Mouse (Mus musculus): ENCODE measurements around the gene Gm31371. TPM values are rescaled to one million over a fixed set of nuclear protein-coding genes. Genes with fewer than 3 reads are reported as not detected.
"Not testable (repeated sequence)": the region's sequence is repeated elsewhere in the genome, so short reads cannot be mapped to it uniquely, and the experiment has no call there.

The Gm31371 gene
- total and polyA plus RNA-seq, 3 experiments: not detected

DNA sequence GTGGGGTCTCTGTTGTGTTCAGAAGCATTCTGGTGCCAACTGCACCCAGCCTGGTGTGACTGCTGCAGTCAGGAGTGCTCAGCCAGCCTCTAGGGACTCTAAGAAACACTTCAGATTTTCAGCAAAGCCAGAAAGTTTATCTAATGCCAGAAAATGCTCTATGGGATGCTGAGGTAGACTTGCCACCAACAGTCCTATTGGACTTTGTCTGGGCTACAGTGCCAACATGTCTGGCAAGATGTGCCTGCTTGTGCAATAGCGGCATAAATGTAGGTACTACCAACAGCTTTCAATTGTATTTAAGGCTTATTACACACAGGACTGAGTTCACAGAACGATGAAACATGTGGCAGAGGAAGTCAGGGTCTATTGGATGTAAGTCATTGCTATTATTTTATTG, 57.7 kb downstream of the Gm31371 start:
- no peak overlapping the region for H3K4me3 ChIP-seq (ENCODE audit: control insufficient read depth in 1 of 2, insufficient read depth in 1 of 2, low read depth in 2 of 2, low read length in 2 of 2)
- no peaks in the 10 kb centered on the region for H3K79me2 ChIP-seq (ENCODE audit: control insufficient read depth, insufficient read depth, low read length, poor library complexity)
- no peaks in the 10 kb centered on the region for H3K36me3 ChIP-seq (ENCODE audit: control insufficient read depth in 1 of 2, insufficient read depth in 2 of 2, low read length in 2 of 2)
- H3K4me1 ChIP-seq (ENCODE audit: control insufficient read depth in 1 of 2, insufficient read depth in 2 of 2, low read length in 2 of 2): no peaks in the 10 kb centered on the region
- H3K9ac ChIP-seq (ENCODE audit: control insufficient read depth, low read depth, low read length, poor library complexity, severe bottlenecking): no peak overlapping the region
- H3K27me3 ChIP-seq (ENCODE audit: control insufficient read depth in 1 of 2, insufficient read depth in 2 of 2, low read length in 2 of 2): no peaks in the 10 kb centered on the region
- no peaks in the 10 kb centered on the region for H3K9me3 ChIP-seq (replicated peaks; ENCODE audit: insufficient read depth, low read length)
- TF ChIP-seq MEF2A (IDR thresholded peaks at IDR 0.05; ENCODE audit: extremely low read depth, insufficient replicate concordance, low read depth, low read length, poor library complexity, severe bottlenecking): no peak
- no peak for TF ChIP-seq SIN3A (IDR thresholded peaks at IDR 0.05; ENCODE audit: low read length)
- TF ChIP-seq TCF12 (IDR thresholded peaks at IDR 0.05; ENCODE audit: low read depth, low read length): no peak
- no peak for TF ChIP-seq MYB (IDR thresholded peaks at IDR 0.05; ENCODE audit: low read depth, low read length)
- TF ChIP-seq TBP (IDR thresholded peaks at IDR 0.05; ENCODE audit: low read depth, low read length): no peak
- TF ChIP-seq MAZ (IDR thresholded peaks at IDR 0.05; ENCODE audit: low read depth, low read length): no peak
- TF ChIP-seq ETS1 (IDR thresholded peaks at IDR 0.05; ENCODE audit: low read depth, low read length): no peak
- TF ChIP-seq NELFE (IDR thresholded peaks at IDR 0.05; ENCODE audit: low read depth, low read length): no peak
- no peak for TF ChIP-seq POLR2A (IDR thresholded peaks at IDR 0.05; ENCODE audit: control insufficient read depth in 1 of 2, insufficient read depth in 1 of 2, low read depth in 1 of 2, low read length in 2 of 2, poor library complexity in 1 of 2)
- TF ChIP-seq KAT2A (conservative IDR thresholded peaks at IDR 0.05; ENCODE audit: low read depth, low read length): no peak
- no peak for TF ChIP-seq EP300 (IDR thresholded peaks at IDR 0.05; ENCODE audit: low read depth in 1 of 2, low read length in 2 of 2)
- TF ChIP-seq GABPA (IDR thresholded peaks at IDR 0.05; ENCODE audit: low read depth, low read length): no peak
- no peak for TF ChIP-seq ZMIZ1 (IDR thresholded peaks at IDR 0.05; ENCODE audit: low read depth, low read length)
- no peak for TF ChIP-seq CHD1 (IDR thresholded peaks at IDR 0.05; ENCODE audit: low read depth, low read length)
- no peak for TF ChIP-seq JUND (IDR thresholded peaks at IDR 0.05; ENCODE audit: low read depth, low read length)
- no peak for TF ChIP-seq E2F4 (IDR thresholded peaks at IDR 0.05; ENCODE audit: borderline replicate concordance, low read depth, low read length)
- no peak for TF ChIP-seq HCFC1 (IDR thresholded peaks at IDR 0.05; ENCODE audit: low read depth, low read length)
- no peak for TF ChIP-seq MAX (IDR thresholded peaks at IDR 0.05; ENCODE audit: low read length)
- no peak for DNase-seq (ENCODE audit: low read depth, low spot score)
- H3K27ac ChIP-seq (ENCODE audit: control insufficient read depth, low read depth, low read length): no peak overlapping the region

- not testable (repeated sequence) for DNase-seq (ENCODE audit: low read depth, low spot score); H3K27ac ChIP-seq (ENCODE audit: control insufficient read depth, low read depth, low read length); H3K9me3 ChIP-seq (replicated peaks; ENCODE audit: insufficient read depth, low read length); H3K79me2 ChIP-seq (ENCODE audit: control insufficient read depth, insufficient read depth, low read length, poor library complexity); H3K9ac ChIP-seq (ENCODE audit: control insufficient read depth, low read depth, low read length, poor library complexity, severe bottlenecking); H3K4me3 ChIP-seq (ENCODE audit: control insufficient read depth in 1 of 2, insufficient read depth in 1 of 2, low read depth in 2 of 2, low read length in 2 of 2); H3K27me3 ChIP-seq (ENCODE audit: control insufficient read depth in 1 of 2, insufficient read depth in 2 of 2, low read length in 2 of 2); H3K36me3 ChIP-seq (ENCODE audit: control insufficient read depth in 1 of 2, insufficient read depth in 2 of 2, low read length in 2 of 2); H3K4me1 ChIP-seq (ENCODE audit: control insufficient read depth in 1 of 2, insufficient read depth in 2 of 2, low read length in 2 of 2)
Observed at GRCm38 (mm10) chr8:19963766-19964165, 60.6 kb downstream of the Gm31371 start.

DNA sequence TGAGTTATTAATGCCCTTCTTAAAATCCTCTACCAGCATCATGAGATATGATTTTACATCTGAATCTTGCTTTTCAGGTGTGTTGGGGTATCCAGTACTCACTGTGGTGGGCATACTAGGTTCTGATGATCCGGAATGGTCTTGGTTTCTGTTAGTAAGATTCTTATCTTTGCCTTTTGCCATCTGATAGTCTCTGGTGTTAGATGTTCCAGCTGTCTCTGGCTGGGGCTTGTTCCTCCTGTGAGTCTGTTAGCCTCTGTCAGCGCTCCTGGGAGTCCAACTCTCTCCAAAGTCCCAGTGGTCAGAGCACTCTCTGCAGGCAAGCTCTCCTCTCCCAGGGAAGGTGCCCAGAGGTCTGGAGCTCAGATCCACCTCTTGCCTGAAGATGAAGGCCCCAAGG, 65.0 kb downstream of the Gm31371 start:
- DNase-seq (ENCODE audit: low read depth, low spot score); H3K27me3 ChIP-seq (ENCODE audit: control insufficient read depth in 1 of 2, insufficient read depth in 2 of 2, low read length in 2 of 2); H3K27ac ChIP-seq (ENCODE audit: control insufficient read depth, low read depth, low read length); H3K36me3 ChIP-seq (ENCODE audit: control insufficient read depth in 1 of 2, insufficient read depth in 2 of 2, low read length in 2 of 2); H3K9ac ChIP-seq (ENCODE audit: control insufficient read depth, low read depth, low read length, poor library complexity, severe bottlenecking); H3K9me3 ChIP-seq (replicated peaks; ENCODE audit: insufficient read depth, low read length); H3K79me2 ChIP-seq (ENCODE audit: control insufficient read depth, insufficient read depth, low read length, poor library complexity); H3K4me3 ChIP-seq (ENCODE audit: control insufficient read depth in 1 of 2, insufficient read depth in 1 of 2, low read depth in 2 of 2, low read length in 2 of 2); H3K4me1 ChIP-seq (ENCODE audit: control insufficient read depth in 1 of 2, insufficient read depth in 2 of 2, low read length in 2 of 2): not testable (repeated sequence)

DNA sequence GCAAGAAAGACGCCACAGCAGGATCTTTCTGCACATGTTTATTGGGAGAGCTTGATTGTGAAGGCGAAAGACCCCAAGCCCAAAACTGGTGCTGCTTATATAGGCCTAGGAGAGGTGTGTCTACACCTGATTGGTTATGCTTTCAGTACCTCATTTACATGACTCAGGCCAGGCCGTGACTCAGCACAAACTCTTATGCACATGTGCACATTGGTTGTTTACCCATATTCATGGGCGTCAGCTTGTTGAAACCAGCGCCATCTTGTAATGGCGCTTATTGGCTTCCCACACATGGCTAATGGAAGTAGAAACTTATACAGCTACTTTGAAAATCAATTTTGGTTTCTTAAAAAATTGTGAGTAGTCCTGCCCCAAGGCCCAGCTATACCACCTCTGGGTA, 72.0 kb downstream of the Gm31371 start:
- not testable (repeated sequence) for H3K79me2 ChIP-seq (ENCODE audit: control insufficient read depth, insufficient read depth, low read length, poor library complexity); H3K4me1 ChIP-seq (ENCODE audit: control insufficient read depth in 1 of 2, insufficient read depth in 2 of 2, low read length in 2 of 2); H3K9ac ChIP-seq (ENCODE audit: control insufficient read depth, low read depth, low read length, poor library complexity, severe bottlenecking); H3K9me3 ChIP-seq (replicated peaks; ENCODE audit: insufficient read depth, low read length); H3K36me3 ChIP-seq (ENCODE audit: control insufficient read depth in 1 of 2, insufficient read depth in 2 of 2, low read length in 2 of 2); H3K27ac ChIP-seq (ENCODE audit: control insufficient read depth, low read depth, low read length); H3K27me3 ChIP-seq (ENCODE audit: control insufficient read depth in 1 of 2, insufficient read depth in 2 of 2, low read length in 2 of 2); H3K4me3 ChIP-seq (ENCODE audit: control insufficient read depth in 1 of 2, insufficient read depth in 1 of 2, low read depth in 2 of 2, low read length in 2 of 2); DNase-seq (ENCODE audit: low read depth, low spot score)
